Mouse (Mus musculus) layer of hippocampus, adult 8-10 months (tissue): ENCODE results near the gene Capn2. TPM values are rescaled to one million over a fixed set of nuclear protein-coding genes. Genes with fewer than 3 reads are reported as not detected.
A peak's percentile ranks its signal among the peaks of the same experiment; 100 is the strongest.

ENCODE experiments used
- DNase-seq, 2 experiments: peaks; one replicate each; pipeline ENCODE4 v3.0.0; 2022; ENCODE audit warnings: low spot score in 2 of 2
- total RNA-seq, 4 experiments: library from RNA; stranded (reverse); gene quantifications; 2 replicates each; pipeline ENCODE4 v1.2.4; 2022

Gene Capn2
- total RNA-seq: 10 to 100 TPM; 68.8 to 72.9 (median 71.6) TPM

GRCm38 (mm10) chr1:182516758-182517676, at the start of gene Capn2:
Gene Capn2, minus strand, starts transcription at chr1:182517608.
- DNase-seq: peak; percentile 42 to 75

DNA sequence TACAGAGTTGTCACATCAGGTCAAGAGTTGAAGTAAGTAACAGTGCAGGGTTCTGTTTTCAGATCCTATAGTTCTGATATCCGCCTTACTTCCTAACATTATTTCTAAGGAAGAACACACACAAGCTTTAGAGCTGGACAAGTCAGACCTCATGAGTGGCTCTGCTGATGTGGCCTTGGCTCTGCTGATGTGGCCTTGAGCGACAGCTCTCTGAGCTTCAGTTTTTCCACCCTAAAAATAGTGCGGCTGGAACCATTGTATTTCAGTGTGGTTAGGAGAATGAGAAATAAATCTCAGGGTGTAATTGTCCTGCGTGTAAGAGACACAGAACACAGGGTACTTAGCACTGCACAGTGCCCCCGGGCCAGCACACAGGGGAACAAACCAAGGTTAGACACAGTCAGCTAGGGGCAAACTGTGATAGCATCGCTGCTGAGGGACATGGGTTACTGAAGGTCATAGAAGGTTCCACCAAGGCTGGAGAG, 48.0 kb upstream of the Capn2 start:
- DNase-seq: no peak

DNA sequence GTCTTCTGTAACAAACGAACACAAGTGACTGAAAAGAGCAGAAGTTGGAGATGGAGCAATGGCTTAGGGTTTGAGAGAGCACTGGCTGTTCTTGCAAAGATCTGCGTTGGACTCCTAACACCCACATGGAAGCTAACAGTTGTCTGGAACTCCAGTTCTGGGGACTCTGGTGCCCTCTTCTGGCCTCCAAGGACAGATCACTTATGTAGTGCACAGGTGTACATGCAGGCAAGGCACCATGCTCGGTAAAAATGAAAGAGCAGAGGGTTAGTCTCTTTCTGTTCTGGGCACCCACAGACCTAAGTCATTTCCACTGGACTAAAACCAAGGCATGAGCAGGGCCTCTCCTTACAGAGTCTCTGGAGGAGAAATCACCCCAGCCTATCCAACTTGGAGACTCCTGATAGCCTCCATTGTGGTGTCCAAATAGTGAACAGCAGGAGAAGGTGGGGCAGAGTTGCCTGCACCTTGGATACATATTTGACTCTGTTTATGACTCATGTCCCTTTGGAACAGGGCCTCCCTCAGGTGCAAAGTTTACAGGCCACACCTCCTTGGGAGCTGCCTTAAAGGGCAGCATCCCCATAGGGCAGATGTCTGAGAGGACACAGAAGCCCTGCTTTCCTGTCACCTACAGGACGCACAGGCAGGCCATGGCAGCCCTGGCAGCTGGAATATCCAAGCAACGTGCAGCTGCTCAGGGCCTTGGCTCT, 47.2 kb upstream of the Capn2 start, which contains the start of gene Capn8:
Gene Capn8 (plus strand): TSS at position 600 of the 713 bp plus-strand sequence.
- no peak for DNase-seq

GRCm38 (mm10) chr1:182562576-182563370, 45.4 kb upstream of the Capn2 start:
- no peak for DNase-seq

GRCm38 (mm10) chr1:182561945-182562514, 44.6 kb upstream of the Capn2 start:
- peak in 1 of 2 experiments; percentile 11 for DNase-seq

- DNase-seq: peak in 1 of 2 experiments; percentile 44
These were observed 43.1 kb upstream of the Capn2 start for GRCm38 (mm10) chr1:182560390-182561098.

DNA sequence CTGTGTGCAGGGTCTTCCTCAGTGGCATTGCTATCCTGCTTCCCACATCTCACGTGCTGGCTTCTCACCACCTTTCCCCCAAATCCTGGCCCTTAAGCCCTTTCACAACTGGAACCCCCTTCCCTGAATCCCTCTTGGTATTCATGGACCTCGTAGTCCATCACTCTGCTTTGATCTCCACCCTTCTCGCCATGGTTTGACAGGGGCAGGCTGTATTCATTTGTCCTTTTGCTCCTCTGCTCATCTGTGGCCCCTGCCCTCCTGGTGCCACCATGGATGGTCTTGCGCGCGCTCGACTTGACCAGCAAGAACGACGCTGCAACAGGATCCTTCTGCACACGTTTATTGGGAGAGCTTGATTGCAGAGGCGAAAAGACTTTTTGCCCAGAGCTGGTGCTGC, 42.1 kb upstream of the Capn2 start:
- no peak for DNase-seq

- DNase-seq: no peak
These were observed 40.9 kb upstream of the Capn2 start for GRCm38 (mm10) chr1:182558271-182558670.

GRCm38 (mm10) chr1:182553649-182554375, 36.4 kb upstream of the Capn2 start:
- DNase-seq: peak in 1 of 2 experiments; percentile 45

GRCm38 (mm10) chr1:182550761-182551160, 33.4 kb upstream of the Capn2 start:
- DNase-seq: no peak

- no peak for DNase-seq
These were observed 26.5 kb upstream of the Capn2 start for GRCm38 (mm10) chr1:182543906-182544305.

DNA sequence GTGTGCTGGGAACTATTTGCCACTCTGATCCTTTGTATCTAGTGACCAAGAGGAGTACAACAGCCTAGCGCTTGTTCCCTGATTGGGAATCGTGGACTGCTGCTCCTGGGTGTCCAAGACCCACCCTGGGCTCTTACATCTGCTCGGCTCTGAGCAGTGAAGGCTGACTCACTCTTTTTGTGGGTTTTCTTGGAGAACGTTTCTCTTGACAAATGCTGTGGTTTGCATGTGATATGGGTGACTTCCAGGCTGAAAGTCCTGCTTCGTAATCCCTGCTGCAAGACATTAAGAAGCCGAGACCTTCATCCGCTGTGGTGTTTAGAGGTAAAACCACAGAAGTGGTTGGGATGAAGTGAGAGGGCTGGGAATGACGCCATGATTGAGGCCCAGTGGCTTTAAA, 25.7 kb upstream of the Capn2 start:
- no peak for DNase-seq

- no peak for DNase-seq
These were observed 24.7 kb upstream of the Capn2 start for GRCm38 (mm10) chr1:182542110-182542509.

- peak; percentile 77 to 79 for DNase-seq
These were observed 21.9 kb upstream of the Capn2 start for GRCm38 (mm10) chr1:182539023-182539940.

- DNase-seq: no peak
These were observed 17.7 kb upstream of the Capn2 start for GRCm38 (mm10) chr1:182535080-182535481.

GRCm38 (mm10) chr1:182533583-182533982, 16.2 kb upstream of the Capn2 start:
- no peak for DNase-seq

DNA sequence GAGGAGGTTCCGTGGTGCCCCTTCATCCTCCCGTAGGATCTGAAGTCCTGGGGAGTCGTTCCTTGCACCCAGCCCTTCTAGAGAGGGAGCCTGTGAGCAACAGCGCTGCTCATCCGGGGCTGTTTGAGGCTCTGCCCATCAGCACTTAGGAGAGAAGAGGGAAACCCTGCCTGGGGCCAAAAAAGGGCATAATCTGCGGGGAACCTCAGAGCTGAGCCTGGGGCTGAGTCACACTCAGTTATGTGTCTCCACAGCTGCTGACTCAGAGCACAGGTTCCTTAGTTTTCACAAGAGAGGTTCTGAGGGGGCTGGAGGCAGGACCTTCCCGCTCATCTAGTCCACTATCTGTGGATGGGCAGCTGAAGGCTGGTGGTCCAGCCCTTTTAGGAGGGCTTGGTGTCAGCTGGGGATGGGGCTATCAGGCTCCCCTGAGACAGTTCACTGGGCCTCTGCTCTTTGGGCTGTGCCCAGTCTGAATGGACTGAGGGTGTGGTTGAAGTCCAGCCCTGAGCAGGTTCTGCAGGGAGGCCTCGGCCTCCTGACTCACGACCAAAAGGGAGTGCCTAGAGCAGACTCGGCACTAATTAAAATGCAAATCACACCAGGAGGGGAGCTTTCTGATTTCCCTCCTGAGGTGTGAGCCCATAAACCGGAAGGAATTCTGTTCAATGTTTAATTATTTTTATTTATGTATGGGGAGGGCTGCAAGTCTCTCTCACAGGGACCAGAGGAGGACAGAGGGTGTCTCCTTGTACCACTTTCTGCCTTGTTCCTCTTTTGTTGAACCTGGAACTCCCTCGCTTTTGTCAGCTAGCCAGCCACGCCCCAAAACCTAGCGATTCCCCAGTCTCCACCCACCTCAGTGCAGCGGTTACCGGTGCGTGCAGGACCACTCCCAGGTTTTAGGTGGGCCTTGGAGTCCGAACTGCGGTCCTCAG, 10.8 kb upstream of the Capn2 start:
- no peak for DNase-seq
